10 mouse cellular contexts compared by ENCODE assay signal in genomic region chr12:16874086-16874485, GRCm38 (mm10). TPM values are rescaled to one million over a fixed set of nuclear protein-coding genes. Genes with fewer than 3 reads are reported as not detected.
DNase-seq lines count a peak whose midpoint lies in the region; ATAC-seq and TF ChIP-seq lines count a peak whose summit lies in the region.
"Had no signal": no experiment of that assay in that cellular context is flagged by ENCODE, and none has a peak within 500 bp of the region (broad histone marks: within the 10 kb centered on the region; RNA-seq: fewer than 3 reads in every experiment).

No protein-coding gene starts in this region.

- no peak for TF ChIP-seq CTCF in small intestine, adult 2 months (IDR thresholded peaks at IDR 0.05; ENCODE audit: extremely low read depth, insufficient read length, insufficient replicate concordance, low read depth, low read length)

- H3K4me2 ChIP-seq in kidney, embryonic 14.5 days (replicated peaks; ENCODE audit: low read depth, low read length) = no peak overlapping the region
- H3K4me2 ChIP-seq: heart, embryonic 15.5 days had no signal

- H3K9me3 ChIP-seq in kidney, embryonic 14.5 days (ENCODE audit: control insufficient read depth, low read length) = no peaks in the 10 kb centered on the region
- H3K9me3 ChIP-seq: G1E; heart, embryonic 15.5 days had no signal

- H3K27ac ChIP-seq in kidney, embryonic 14.5 days (ENCODE audit: low read depth, low read length) = no peak overlapping the region
- peak overlapping the region; percentile 71 for H3K27ac ChIP-seq in brown adipose tissue, adult 24 weeks (replicated peaks; ENCODE audit: low read depth, low read length)
- H3K27ac ChIP-seq in small intestine, adult 2 months (ENCODE audit: insufficient read depth, low read depth, low read length) = peak overlapping the region; percentile 94

- H3K9ac ChIP-seq in kidney, embryonic 14.5 days (ENCODE audit: low read depth, low read length) = no peak overlapping the region
- H3K9ac ChIP-seq: heart, embryonic 15.5 days had no signal

- DNase-seq in kidney, adult 11 months = peak; percentile 89
- DNase-seq in induced T-regulatory cell, adult 2 months (ENCODE audit: low read depth) = peak; percentile 38
- no peak for DNase-seq in frontal cortex, postnatal 14 days (ENCODE audit: low spot score in 2 of 2)
- no peak for DNase-seq in right cerebral cortex, postnatal 14 days
- DNase-seq in urinary bladder, postnatal 10 days (ENCODE audit: low spot score) = no peak

- no peaks in the 10 kb centered on the region for H3K27me3 ChIP-seq in kidney, embryonic 14.5 days (ENCODE audit: control insufficient read depth, insufficient read depth, low read length)
- H3K27me3 ChIP-seq in small intestine, adult 2 months (ENCODE audit: control insufficient read depth, insufficient read depth, low read length) = no peaks in the 10 kb centered on the region
- H3K27me3 ChIP-seq: heart, embryonic 15.5 days had no signal

- no peak overlapping the region for H3K4me3 ChIP-seq in kidney, embryonic 14.5 days (ENCODE audit: low read length)
- H3K4me3 ChIP-seq in brown adipose tissue, adult 24 weeks (ENCODE audit: insufficient read depth, low read depth, low read length) = no peak overlapping the region
- no peak overlapping the region for H3K4me3 ChIP-seq in small intestine, adult 2 months (ENCODE audit: low read depth, low read length)
- H3K4me3 ChIP-seq: heart, embryonic 15.5 days had no signal

- TF ChIP-seq POLR2A in small intestine, adult 2 months (IDR thresholded peaks at IDR 0.05; ENCODE audit: low read depth, low read length) = no peak

- ATAC-seq in kidney, embryonic 14.5 days (ENCODE audit: low FRiP score, low TSS enrichment) = no peak

- H3K36me3 ChIP-seq in kidney, embryonic 14.5 days (ENCODE audit: control insufficient read depth, insufficient read depth, low read length) = no peaks in the 10 kb centered on the region
- no peaks in the 10 kb centered on the region for H3K36me3 ChIP-seq in small intestine, adult 2 months (ENCODE audit: control insufficient read depth, insufficient read depth, low read length)
- H3K36me3 ChIP-seq: G1E; heart, embryonic 15.5 days had no signal

- peaks cover 8% of the 10 kb centered on the region; the same call in 1 of the 2 replicates for H3K4me1 ChIP-seq in kidney, embryonic 14.5 days (ENCODE audit: control insufficient read depth, insufficient read depth, low read length)
- H3K4me1 ChIP-seq in brown adipose tissue, adult 24 weeks (ENCODE audit: control insufficient read depth, insufficient read depth, insufficient read length, low read length) = peaks cover 54% of the 10 kb centered on the region
- peaks cover 57% of the 10 kb centered on the region for H3K4me1 ChIP-seq in small intestine, adult 2 months (ENCODE audit: control insufficient read depth, insufficient read depth, insufficient read length, low read length)

- 31% methylated on average over 2 of the region's 2 CpGs for WGBS in kidney, embryonic 14.5 days
- 12% methylated on average over 2 of the region's 2 CpGs for WGBS in small intestine, adult 2 months

RNA-seq across cellular contexts. Expression of gene Rock2, which starts 20.6 kb away (rescaled TPM):
- polyA plus RNA-seq in kidney, embryonic 14.5 days (2014; fragmentation: Nextera tagmentation; extraction: Ambion mirVana) = 17.4 and 22.3 TPM in 2 replicates
- 31.0 and 33.4 TPM in 2 replicates for polyA plus RNA-seq in brown adipose tissue, adult 24 weeks (2012; ENCODE audit: insufficient read depth, insufficient read length, missing spikeins)
- polyA plus RNA-seq in small intestine, adult 2 months (2012; rRNA removed) = 1.1 and 3.6 TPM in 2 replicates

Comparison
In these comparisons a context has a peak if more than half of its experiments do, and no peak if none do; other contexts are left out.
1. DNase-seq: peak in kidney, adult 11 months (single experiment) and induced T-regulatory cell, adult 2 months (single experiment); none in frontal cortex, postnatal 14 days (0 of 2), right cerebral cortex, postnatal 14 days (single experiment) and urinary bladder, postnatal 10 days (single experiment).